Mouse (Mus musculus) hindbrain, embryonic 15.5 days (tissue): ENCODE measurements at regions not wholly inside any gene's neighbourhood (a gene's known extent, or its start where the extent isn't known, plus 50 kb on each side); places are given as distances from the start of the nearest gene placed in this dataset.
A peak's percentile ranks its signal among the peaks of the same experiment; 100 is the strongest.

Source experiments
- ATAC-seq: fragments of 200-750 bp; cut with Nextera tagmentation; 2 replicates; pipeline ENCODE4 v1.8.0; 2017; ENCODE audit warnings: low read depth, moderate number of reproducible peaks, moderate TSS enrichment; ENCODE audit not compliant: low FRiP score
- H3K27ac ChIP-seq: fragments of 300-500 bp; sonication (generic); replicated peaks from 2 replicates; pipeline ENCODE4 v1.5.1; 2015; ENCODE audit warnings: mild to moderate bottlenecking, inconsistent platforms
- H3K27me3 ChIP-seq: fragments of 300-500 bp; sonication (generic); 2 replicates; pipeline ENCODE4 v1.6.1; 2015; ENCODE audit warnings: control low read depth, inconsistent platforms
- H3K36me3 ChIP-seq: fragments of 300-500 bp; sonication (generic); 2 replicates; pipeline ENCODE4 v1.6.1; 2015; ENCODE audit warnings: control low read depth, inconsistent platforms
- H3K4me1 ChIP-seq: fragments of 300-500 bp; sonication (generic); replicated peaks from 2 replicates; pipeline ENCODE4 v1.6.1; 2015; ENCODE audit warnings: control low read depth, inconsistent platforms
- H3K4me2 ChIP-seq: fragments of 300-500 bp; sonication (generic); 2 replicates; pipeline ENCODE4 v1.6.1; 2015; ENCODE audit warnings: moderate library complexity, mild to moderate bottlenecking, inconsistent platforms
- H3K4me3 ChIP-seq: fragments of 300-500 bp; sonication (generic); 2 replicates; pipeline ENCODE4 v1.5.1; 2015; ENCODE audit warnings: mild to moderate bottlenecking, inconsistent platforms
- H3K9ac ChIP-seq: fragments of 300-500 bp; sonication (generic); 2 replicates; pipeline ENCODE4 v1.6.1; 2015; ENCODE audit warnings: inconsistent platforms
- H3K9me3 ChIP-seq: fragments of 300-500 bp; sonication (generic); 2 replicates; pipeline ENCODE4 v1.6.1; 2016; ENCODE audit warnings: control low read depth, inconsistent platforms
- WGBS: fragments of 180-500 bp; shearing (Covaris S2); methylation state at CpG from one replicate; pipeline ENCODE4 v1.1.7; 2015; 5-methylcytosine and 5-hydroxymethylcytosine counted together

DNA sequence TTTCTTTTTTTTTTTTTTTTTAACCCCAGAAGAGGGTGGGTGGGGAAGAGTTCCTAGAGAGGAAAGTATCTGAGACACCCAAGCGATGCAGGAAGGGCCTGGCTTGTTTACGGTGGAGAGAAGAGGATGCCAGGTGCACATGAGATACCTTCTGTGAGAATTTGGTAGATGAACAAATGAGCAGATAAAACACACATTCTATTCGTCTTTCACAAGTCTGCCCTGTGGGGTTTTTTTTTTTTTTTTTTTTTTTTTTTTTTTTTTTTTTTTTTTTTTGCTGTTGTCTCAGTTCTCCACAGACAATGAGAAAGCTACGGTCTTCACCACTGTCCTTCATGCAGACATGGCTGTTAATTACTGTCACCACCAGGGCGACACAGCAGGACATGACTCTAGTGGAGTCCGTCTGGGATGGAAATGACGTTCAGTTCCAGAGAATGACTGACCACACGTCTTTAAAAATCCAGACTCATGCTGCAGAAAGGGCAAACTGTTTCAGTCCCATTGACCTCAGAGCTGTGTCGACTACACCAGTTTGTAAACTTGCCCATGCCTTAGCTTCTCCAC, 278.3 kb downstream of the Lnpk start:
- 4% methylated on average over 9 of the region's 9 CpGs for WGBS
- peaks cover 18% of the 10 kb centered on the region for H3K4me1 ChIP-seq
- H3K27ac ChIP-seq = no peak overlapping the region
- H3K9me3 ChIP-seq = no peaks in the 10 kb centered on the region
- H3K9ac ChIP-seq = no peak overlapping the region
- peak overlapping the region; percentile 38 for H3K4me3 ChIP-seq
- H3K36me3 ChIP-seq = no peaks in the 10 kb centered on the region
- peak; percentile 6; the same call in 1 of the 2 replicates for ATAC-seq
- H3K4me2 ChIP-seq = peak overlapping the region; percentile 70
- H3K27me3 ChIP-seq = no peaks in the 10 kb centered on the region

DNA sequence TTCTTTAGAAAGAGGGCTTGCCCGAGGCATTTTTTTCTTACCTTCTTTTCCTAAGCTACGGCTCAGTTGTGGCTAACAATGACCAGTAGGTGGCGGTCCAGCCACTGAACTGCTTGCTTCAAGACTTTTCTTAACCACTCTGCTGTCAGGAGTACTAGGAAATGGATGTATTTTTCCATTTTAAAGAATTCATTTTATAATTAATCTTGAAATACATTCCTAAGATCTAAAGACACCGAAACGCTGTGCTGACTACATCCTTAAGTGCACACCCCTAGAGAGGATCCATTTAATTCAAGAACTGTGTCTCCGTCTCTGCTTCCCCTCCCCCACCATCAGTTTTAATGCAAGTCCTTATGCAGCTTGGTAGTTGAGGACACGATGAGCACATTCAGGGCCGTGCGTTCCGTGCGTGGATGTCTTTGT, 278.9 kb downstream of the Lnpk start:
- no peaks in the 10 kb centered on the region for H3K9me3 ChIP-seq
- H3K4me3 ChIP-seq = peak overlapping the region; percentile 38
- no peak overlapping the region for H3K27ac ChIP-seq
- 1% methylated on average over 11 of the region's 11 CpGs for WGBS
- peak overlapping the region; percentile 70 for H3K4me2 ChIP-seq
- H3K4me1 ChIP-seq = peaks cover 18% of the 10 kb centered on the region
- peak; percentile 87 for ATAC-seq
- H3K36me3 ChIP-seq = no peaks in the 10 kb centered on the region
- no peaks in the 10 kb centered on the region for H3K27me3 ChIP-seq
- H3K9ac ChIP-seq = peak overlapping the region; percentile 27; the same call in 1 of the 2 replicates

DNA sequence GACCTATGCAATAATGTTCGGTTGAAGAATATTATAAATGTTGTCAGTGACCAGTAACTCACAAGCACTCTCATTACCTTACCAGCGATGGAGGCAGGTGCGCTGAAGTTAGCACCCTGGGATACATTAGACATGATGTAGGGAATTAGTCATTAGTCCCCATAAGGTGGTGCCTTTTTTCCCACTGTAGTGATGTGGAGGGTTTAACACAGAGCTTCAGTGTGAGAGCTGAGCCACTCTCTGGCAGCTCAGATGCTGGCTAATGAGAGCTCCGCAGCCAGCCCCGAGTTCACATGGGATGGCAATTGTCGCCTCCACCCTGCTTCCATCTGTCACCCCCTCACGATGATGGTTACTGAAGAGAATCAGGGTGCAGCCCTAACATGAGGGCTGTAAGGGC, 286.6 kb downstream of the Lnpk start:
- no peaks in the 10 kb centered on the region for H3K36me3 ChIP-seq
- 70% methylated on average over 7 of the region's 7 CpGs for WGBS
- H3K4me1 ChIP-seq = peaks cover 9% of the 10 kb centered on the region
- H3K9ac ChIP-seq = no peak overlapping the region
- no peak overlapping the region for H3K4me2 ChIP-seq
- H3K4me3 ChIP-seq = no peak overlapping the region
- no peaks in the 10 kb centered on the region for H3K27me3 ChIP-seq
- no peak overlapping the region for H3K27ac ChIP-seq
- no peaks in the 10 kb centered on the region for H3K9me3 ChIP-seq
- ATAC-seq = no peak

DNA sequence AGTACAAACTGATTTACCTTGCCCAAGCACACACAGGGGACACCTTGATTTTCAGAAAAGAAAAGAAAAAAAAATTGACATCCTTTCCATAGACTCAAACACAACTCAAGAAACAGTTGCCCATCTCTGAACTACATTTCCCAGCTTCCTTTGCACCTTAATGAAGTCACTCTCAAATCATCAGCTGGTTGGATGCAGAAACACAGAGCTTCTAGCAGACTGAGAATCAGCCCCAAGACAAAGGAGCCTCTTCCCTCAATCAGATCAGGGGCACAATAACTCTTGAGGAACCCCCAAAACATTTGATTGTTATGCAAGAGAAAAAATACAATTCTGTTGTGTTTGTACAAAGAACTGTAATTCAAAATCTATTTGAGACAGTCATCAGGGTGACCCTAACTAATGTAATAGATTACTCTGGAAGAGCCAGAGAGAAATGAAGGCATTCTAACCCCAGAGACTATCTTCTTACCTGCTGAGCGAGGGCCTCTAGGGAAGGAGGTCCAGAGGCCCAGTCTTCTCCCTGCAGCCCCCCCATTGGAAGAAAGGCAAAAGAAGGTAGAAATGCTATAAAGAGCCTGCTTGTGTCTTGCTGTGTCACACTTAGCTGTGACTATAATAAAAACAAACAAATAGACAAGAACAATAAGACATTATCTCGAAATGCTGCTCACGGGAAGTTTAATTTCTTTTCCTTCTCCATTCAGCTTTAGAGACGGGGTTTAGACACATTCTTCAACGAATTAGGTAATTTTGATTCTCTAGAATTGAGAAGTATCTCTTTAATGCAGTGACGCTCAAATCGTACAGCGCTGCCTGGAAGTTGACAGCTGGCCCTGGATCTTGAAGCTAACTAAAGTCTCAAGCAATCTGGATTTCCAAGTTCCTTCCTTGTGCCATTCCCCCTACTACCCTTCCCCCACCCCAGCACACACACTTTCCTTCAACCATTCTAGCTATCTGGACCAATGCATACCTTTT, 287.5 kb downstream of the Lnpk start:
- H3K9me3 ChIP-seq = no peaks in the 10 kb centered on the region
- H3K27ac ChIP-seq = peak overlapping the region; percentile 77
- WGBS = 67% methylated on average over 8 of the region's 8 CpGs
- H3K9ac ChIP-seq = no peak overlapping the region
- H3K4me1 ChIP-seq = peaks cover 6% of the 10 kb centered on the region
- H3K36me3 ChIP-seq = no peaks in the 10 kb centered on the region
- H3K4me2 ChIP-seq = no peak overlapping the region
- H3K27me3 ChIP-seq = no peaks in the 10 kb centered on the region
- H3K4me3 ChIP-seq = no peak overlapping the region
- peak; percentile 68; the same call in 1 of the 2 replicates for ATAC-seq

DNA sequence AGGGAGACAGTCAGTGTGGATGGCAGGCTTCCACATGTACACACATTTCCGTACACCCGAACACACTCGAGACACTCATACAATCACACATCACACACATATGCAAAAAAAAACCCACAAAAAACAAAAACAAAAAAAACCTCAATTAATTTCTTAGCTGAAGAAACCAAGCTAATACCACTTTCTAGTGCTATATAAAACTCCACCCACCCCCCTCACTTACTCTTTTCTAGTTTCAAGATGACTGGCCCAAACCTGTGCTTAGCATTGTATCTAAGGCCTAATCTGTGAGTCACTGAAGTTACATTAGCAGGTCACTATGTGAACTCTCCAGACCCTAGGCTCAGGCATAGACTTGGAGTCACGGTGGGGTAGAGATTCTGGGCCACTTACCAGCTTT, 293.6 kb downstream of the Lnpk start:
- no peaks in the 10 kb centered on the region for H3K36me3 ChIP-seq
- H3K9me3 ChIP-seq = no peaks in the 10 kb centered on the region
- H3K9ac ChIP-seq = no peak overlapping the region
- H3K27me3 ChIP-seq = no peaks in the 10 kb centered on the region
- no peak overlapping the region for H3K27ac ChIP-seq
- H3K4me1 ChIP-seq = no peaks in the 10 kb centered on the region
- 93% methylated on average over 4 of the region's 4 CpGs for WGBS
- no peak overlapping the region for H3K4me3 ChIP-seq
- no peak for ATAC-seq
- H3K4me2 ChIP-seq = no peak overlapping the region

DNA sequence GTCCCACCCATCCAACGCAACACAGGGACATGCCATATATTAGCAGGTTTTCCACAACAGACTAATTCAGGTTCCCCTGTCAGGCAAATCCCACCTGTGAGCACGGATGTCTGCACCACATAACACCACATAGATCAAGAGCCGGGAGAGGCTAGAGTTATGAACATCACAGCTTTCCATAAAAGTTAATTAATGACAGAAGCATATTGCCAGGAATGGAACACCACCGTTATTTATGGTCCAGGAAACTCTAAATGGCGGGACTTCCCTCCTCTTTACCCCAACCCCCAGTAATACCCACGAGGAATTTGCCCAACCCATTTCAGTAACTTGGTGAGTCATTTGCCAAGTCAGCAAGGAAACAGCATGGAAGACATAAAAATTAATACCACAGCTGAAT, 314.3 kb downstream of the Lnpk start:
- H3K27me3 ChIP-seq = no peaks in the 10 kb centered on the region
- H3K9ac ChIP-seq = no peak overlapping the region
- no peak for ATAC-seq
- H3K9me3 ChIP-seq = no peaks in the 10 kb centered on the region
- WGBS = 94% methylated on average over 6 of the region's 6 CpGs
- H3K4me1 ChIP-seq = no peaks in the 10 kb centered on the region
- no peak overlapping the region for H3K4me3 ChIP-seq
- no peak overlapping the region for H3K27ac ChIP-seq
- H3K4me2 ChIP-seq = no peak overlapping the region
- H3K36me3 ChIP-seq = no peaks in the 10 kb centered on the region

DNA sequence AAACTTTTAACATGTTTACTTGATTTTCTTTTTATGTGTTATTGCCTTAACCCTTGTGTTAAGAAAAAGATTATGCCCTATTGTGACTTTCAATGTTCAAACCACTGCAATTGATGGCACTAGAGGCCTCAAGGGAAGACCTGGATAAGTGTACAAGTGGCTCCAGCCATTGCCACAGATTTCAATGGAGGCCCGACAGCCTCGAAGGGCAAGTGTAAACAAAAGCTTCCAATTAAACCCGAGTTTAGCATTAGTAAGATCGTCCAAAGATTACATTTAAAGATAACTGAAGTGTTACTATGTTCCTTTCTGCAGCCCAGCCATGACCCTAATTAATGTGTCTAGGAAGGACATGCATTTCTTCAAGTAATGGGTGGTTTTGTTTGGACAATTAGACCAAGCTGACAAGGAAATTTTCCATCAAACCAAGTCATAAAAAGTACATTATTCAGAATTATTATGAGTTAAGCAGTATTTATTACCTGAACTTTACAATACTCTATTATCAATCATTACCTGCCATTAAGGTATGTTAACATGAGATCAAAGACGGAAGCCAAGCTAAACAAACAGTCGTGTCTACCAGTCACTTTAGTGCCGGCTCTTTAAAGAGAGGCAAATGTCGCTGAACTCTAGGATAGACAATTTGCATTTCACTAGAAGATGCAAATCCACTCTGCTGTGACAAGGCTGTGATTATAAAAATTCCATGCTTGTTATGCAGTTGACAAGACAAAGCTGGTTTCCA, 322.0 kb downstream of the Lnpk start:
- no peaks in the 10 kb centered on the region for H3K9me3 ChIP-seq
- WGBS = 57% methylated on average over 8 of the region's 8 CpGs
- no peak overlapping the region for H3K4me2 ChIP-seq
- no peak overlapping the region for H3K4me3 ChIP-seq
- no peak overlapping the region for H3K9ac ChIP-seq
- no peaks in the 10 kb centered on the region for H3K27me3 ChIP-seq
- H3K4me1 ChIP-seq = no peaks in the 10 kb centered on the region
- no peak for ATAC-seq
- no peak overlapping the region for H3K27ac ChIP-seq
- no peaks in the 10 kb centered on the region for H3K36me3 ChIP-seq

DNA sequence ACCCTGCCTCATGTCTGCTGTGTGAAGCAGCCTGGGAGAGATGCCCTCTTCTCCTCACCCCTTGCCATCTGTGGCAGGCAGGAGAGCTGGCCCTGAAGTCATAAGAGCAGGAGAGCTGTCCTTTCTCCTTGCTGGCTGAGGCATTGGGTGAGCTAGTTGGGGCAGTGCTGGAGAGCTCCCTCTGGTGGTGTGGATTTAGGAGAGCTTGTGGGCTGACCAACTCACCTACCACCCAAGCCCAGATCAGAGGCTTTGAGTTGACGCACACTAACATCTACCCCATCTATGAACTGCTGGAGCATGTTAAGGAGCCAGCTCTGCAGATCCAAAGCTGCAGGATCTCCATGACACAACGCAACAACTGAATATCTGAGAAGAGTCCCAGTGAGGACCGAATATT, 331.7 kb downstream of the Lnpk start:
- H3K27me3 ChIP-seq = no peaks in the 10 kb centered on the region
- no peak overlapping the region for H3K27ac ChIP-seq
- H3K4me1 ChIP-seq = peaks cover 12% of the 10 kb centered on the region
- no peak overlapping the region for H3K4me3 ChIP-seq
- WGBS = 92% methylated on average over 3 of the region's 3 CpGs
- no peak for ATAC-seq
- no peaks in the 10 kb centered on the region for H3K36me3 ChIP-seq
- no peak overlapping the region for H3K9ac ChIP-seq
- H3K9me3 ChIP-seq = no peaks in the 10 kb centered on the region
- no peak overlapping the region for H3K4me2 ChIP-seq

DNA sequence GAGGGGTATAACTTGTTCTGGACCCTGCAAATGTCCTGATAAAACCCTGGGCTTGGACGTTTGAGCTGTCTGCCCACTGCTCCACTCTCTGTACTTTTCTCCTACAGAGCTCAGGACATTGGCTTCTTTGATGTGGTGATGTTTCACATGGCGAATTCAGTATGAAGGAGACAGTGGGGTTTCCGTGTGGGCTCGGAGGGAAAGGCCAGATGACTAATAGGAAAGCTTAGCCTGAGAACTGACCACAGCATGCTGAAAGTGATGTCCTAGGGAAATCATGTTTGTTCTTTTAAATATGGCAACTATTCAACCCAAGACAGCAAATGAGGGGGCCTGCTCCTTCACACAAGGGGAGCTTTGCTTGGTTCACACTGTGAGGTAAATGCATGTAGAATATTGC, 332.6 kb downstream of the Lnpk start:
- no peak overlapping the region for H3K4me2 ChIP-seq
- 70% methylated on average over 4 of the region's 4 CpGs for WGBS
- no peak for ATAC-seq
- H3K4me3 ChIP-seq = no peak overlapping the region
- H3K4me1 ChIP-seq = peaks cover 12% of the 10 kb centered on the region
- H3K9ac ChIP-seq = no peak overlapping the region
- no peak overlapping the region for H3K27ac ChIP-seq
- H3K9me3 ChIP-seq = no peaks in the 10 kb centered on the region
- H3K36me3 ChIP-seq = no peaks in the 10 kb centered on the region
- H3K27me3 ChIP-seq = no peaks in the 10 kb centered on the region

DNA sequence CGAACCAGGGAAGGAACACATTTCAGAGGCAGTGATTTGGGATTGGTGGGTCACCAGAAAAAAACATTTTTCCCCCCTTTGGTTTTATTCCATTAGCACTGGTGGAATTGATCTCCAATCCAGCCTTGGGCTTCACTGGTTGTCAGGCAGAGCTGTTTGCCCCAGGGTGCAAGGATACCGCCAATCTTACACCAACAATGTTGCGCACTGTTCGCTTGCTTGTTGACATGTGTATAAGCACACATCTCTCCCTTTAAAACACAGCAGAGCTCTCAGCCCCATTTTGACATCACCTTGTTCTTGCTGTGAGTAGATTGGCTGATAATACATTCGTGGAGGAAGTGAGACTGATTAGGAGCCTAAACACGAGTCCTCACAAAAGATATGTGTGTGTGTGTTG, 333.1 kb upstream of the Atp5g3 start:
- no peak for ATAC-seq
- Histone ChIP-seq H3K9ac (no peak overlapping the region), H3K4me3 (no peak overlapping the region), H3K27me3 (no peaks in the 10 kb centered on the region), H3K4me2 (peak overlapping the region; percentile 33), H3K9me3 (no peaks in the 10 kb centered on the region), H3K36me3 (no peaks in the 10 kb centered on the region), H3K4me1 (peaks cover 18% of the 10 kb centered on the region), H3K27ac (peak overlapping the region; percentile 52; the same call in 1 of the 2 replicates)
- WGBS = 49% methylated on average over 6 of the region's 6 CpGs

DNA sequence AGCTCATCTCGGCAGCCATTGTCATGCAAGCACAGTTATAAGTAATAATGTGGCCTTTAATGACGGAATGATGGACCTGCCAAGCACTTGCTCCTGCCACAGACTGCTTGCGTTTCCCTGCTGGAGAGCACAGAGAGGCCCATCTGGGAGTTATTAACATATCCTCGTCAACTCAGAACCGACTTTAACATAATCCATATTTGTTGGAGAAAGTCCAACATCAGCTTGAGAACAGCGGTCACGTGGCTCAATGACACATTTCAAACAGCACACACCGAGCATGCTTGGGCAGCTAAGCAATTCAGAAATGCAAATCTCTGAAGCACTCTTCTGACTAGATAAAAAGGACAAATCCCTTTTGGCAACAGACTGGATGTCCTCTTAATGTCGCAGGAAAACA, 332.7 kb upstream of the Atp5g3 start:
- Histone ChIP-seq H3K4me3 (no peak overlapping the region), H3K9me3 (no peaks in the 10 kb centered on the region), H3K36me3 (no peaks in the 10 kb centered on the region), H3K9ac (no peak overlapping the region), H3K27ac (peak overlapping the region; percentile 59; the same call in 1 of the 2 replicates), H3K4me1 (peaks cover 18% of the 10 kb centered on the region), H3K4me2 (peak overlapping the region; percentile 33), H3K27me3 (no peaks in the 10 kb centered on the region)
- ATAC-seq = peak; percentile 54; the same call in 1 of the 2 replicates
- 23% methylated on average over 9 of the region's 9 CpGs for WGBS

DNA sequence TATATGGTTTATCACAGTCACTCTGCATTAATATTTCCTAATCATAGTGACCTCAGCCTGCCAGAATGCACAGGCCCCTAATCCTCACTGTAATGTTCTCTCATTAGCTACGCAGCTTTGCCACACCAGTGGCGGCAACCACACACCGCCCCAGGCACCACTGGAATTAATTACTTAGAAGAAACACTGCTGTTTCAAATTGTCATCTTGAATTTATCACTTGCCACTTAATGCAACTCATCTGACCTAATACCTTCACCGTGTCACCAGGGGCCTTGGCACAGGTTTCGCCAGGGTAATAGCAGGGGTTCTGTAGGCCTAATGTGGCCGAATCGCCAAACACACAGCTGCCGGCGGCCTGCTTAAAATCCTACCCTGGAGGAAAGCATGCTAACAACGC, 328.5 kb upstream of the Atp5g3 start:
- WGBS = 39% methylated on average over 10 of the region's 10 CpGs
- H3K4me1 ChIP-seq = peaks cover 18% of the 10 kb centered on the region
- peak; percentile 15; the same call in 1 of the 2 replicates for ATAC-seq

More for the DNA sequence above, 328.5 kb upstream of the Atp5g3 start:
- no peak overlapping the region for H3K4me2 ChIP-seq
- H3K27ac ChIP-seq = no peak overlapping the region
- no peak overlapping the region for H3K4me3 ChIP-seq
- no peaks in the 10 kb centered on the region for H3K36me3 ChIP-seq
- no peak overlapping the region for H3K9ac ChIP-seq
- no peaks in the 10 kb centered on the region for H3K27me3 ChIP-seq
- H3K9me3 ChIP-seq = no peaks in the 10 kb centered on the region
